Mouse (Mus musculus) forebrain, embryonic 16.5 days (tissue): ENCODE results near the gene Trim31. TPM values are rescaled to one million over a fixed set of nuclear protein-coding genes. Genes with fewer than 3 reads are reported as not detected.
A peak's percentile ranks its signal among the peaks of the same experiment; 100 is the strongest.

Experiments used
- ATAC-seq: fragments of 200-750 bp; cut with Nextera tagmentation; 2 replicates; pipeline ENCODE4 v1.8.0; 2017; ENCODE audit warnings: mild to moderate bottlenecking, moderate library complexity
- H3K27ac ChIP-seq: fragments of 300-500 bp; sonication (generic); 2 replicates; pipeline ENCODE4 v1.5.1; 2014; ENCODE audit warnings: low read length, control low read depth
- H3K27me3 ChIP-seq: fragments of 300-500 bp; sonication (generic); replicated peaks from 2 replicates; pipeline ENCODE4 v1.6.1; 2014; ENCODE audit warnings: low read length; ENCODE audit not compliant: control insufficient read depth, insufficient read depth
- H3K36me3 ChIP-seq: fragments of 300-500 bp; sonication (generic); 2 replicates; pipeline ENCODE4 v1.6.1; 2014; ENCODE audit not compliant: control insufficient read depth, insufficient read depth
- H3K4me1 ChIP-seq: fragments of 300-500 bp; sonication (generic); replicated peaks from 2 replicates; pipeline ENCODE4 v1.6.1; 2014; ENCODE audit warnings: low read length; ENCODE audit not compliant: control insufficient read depth, insufficient read depth
- H3K4me2 ChIP-seq: fragments of 300-500 bp; sonication (generic); 2 replicates; pipeline ENCODE4 v1.6.1; 2014; ENCODE audit warnings: mild to moderate bottlenecking, low read length, control low read depth
- H3K4me3 ChIP-seq: fragments of 300-500 bp; sonication (generic); replicated peaks from 2 replicates; pipeline ENCODE4 v1.5.1; 2014; ENCODE audit warnings: mild to moderate bottlenecking, low read length, control low read depth
- H3K9ac ChIP-seq: fragments of 300-500 bp; sonication (generic); replicated peaks from 2 replicates; pipeline ENCODE4 v1.6.1; 2014; ENCODE audit warnings: low read depth, low read length, control low read depth
- H3K9me3 ChIP-seq: fragments of 300-500 bp; sonication (generic); 2 replicates; pipeline ENCODE4 v1.6.1; 2016; ENCODE audit warnings: low read length; ENCODE audit not compliant: control insufficient read depth
- WGBS: fragments of 180-500 bp; shearing (Covaris S2); extraction: QIAGEN DNeasy Blood & Tissue Kit; methylation state at CpG from one replicate; pipeline ENCODE4 v1.1.7; 2014; 5-methylcytosine and 5-hydroxymethylcytosine counted together
- polyA plus RNA-seq: library from polyadenylated mRNA; unstranded; fragments of >200 nt; fragmentation: Nextera tagmentation; extraction: Ambion mirVana; gene quantifications from 2 replicates; pipeline ENCODE4 v1.2.1, GENCODE M21; 2015

Trim31 gene
- polyA plus RNA-seq, 1 experiment from 2014 or later = not detected

DNA sequence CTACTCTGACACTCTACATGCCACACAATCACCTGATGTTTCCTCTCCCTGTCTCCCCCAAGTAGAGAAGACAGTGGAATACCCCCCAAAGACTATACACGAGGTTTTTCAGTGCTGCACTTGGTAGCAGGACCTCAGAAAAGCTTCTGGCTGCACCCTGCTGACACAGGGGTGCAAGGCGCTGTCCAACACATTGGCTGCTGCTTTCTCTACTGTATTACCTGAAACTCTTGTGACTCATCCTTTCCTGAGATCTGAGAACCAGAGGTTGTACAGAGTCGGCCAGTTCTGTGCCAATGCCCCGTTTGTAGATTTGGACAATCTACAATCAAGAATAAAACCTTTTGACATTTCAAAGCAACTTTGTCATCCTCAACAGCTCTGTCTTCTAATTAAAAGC lies 11.9 kb downstream of the Trim31 start:
- H3K9me3 ChIP-seq = no peaks in the 10 kb centered on the region
- 66% methylated on average over 4 of the region's 4 CpGs for WGBS
- no peaks in the 10 kb centered on the region for H3K36me3 ChIP-seq
- no peaks in the 10 kb centered on the region for H3K4me1 ChIP-seq
- no peak overlapping the region for H3K4me2 ChIP-seq
- no peak overlapping the region for H3K27ac ChIP-seq
- no peak overlapping the region for H3K4me3 ChIP-seq
- no peak overlapping the region for H3K9ac ChIP-seq
- H3K27me3 ChIP-seq = no peaks in the 10 kb centered on the region
- no peak for ATAC-seq

GRCm38 (mm10) chr17:36912031-36912430 lies 14.1 kb downstream of the Trim31 start:
- no peak overlapping the region for H3K27ac ChIP-seq
- WGBS = 85% methylated on average over 2 of the region's 2 CpGs
- no peaks in the 10 kb centered on the region for H3K27me3 ChIP-seq
- H3K36me3 ChIP-seq = no peaks in the 10 kb centered on the region
- H3K4me2 ChIP-seq = no peak overlapping the region
- ATAC-seq = no peak
- no peaks in the 10 kb centered on the region for H3K9me3 ChIP-seq
- H3K9ac ChIP-seq = no peak overlapping the region
- no peaks in the 10 kb centered on the region for H3K4me1 ChIP-seq
- H3K4me3 ChIP-seq = no peak overlapping the region

DNA sequence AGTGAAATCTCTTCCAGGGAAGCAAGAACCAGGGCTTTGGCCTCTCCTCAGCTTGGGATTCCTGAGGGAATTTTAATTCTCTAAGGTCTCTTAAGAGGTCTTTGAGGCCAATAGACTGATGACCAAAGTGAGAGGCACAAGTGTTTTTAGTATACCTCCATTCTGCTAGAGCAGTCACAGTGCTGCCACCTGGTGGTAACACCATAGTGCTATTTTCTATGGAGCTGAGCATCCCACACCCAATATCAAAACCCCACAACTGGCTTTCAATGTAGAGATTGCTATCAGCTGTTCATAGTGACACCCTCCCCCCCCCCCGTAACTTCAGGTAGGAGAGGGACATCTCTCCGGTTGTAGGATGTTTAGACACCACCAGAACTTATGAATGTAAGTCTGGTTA lies 16.2 kb downstream of the Trim31 start:
- H3K27me3 ChIP-seq = no peaks in the 10 kb centered on the region
- H3K4me1 ChIP-seq = no peaks in the 10 kb centered on the region
- H3K4me2 ChIP-seq = no peak overlapping the region
- ATAC-seq = no peak
- no peak overlapping the region for H3K27ac ChIP-seq
- WGBS = 11% methylated on average over 2 of the region's 2 CpGs
- no peaks in the 10 kb centered on the region for H3K9me3 ChIP-seq
- no peaks in the 10 kb centered on the region for H3K36me3 ChIP-seq
- H3K9ac ChIP-seq = no peak overlapping the region
- no peak overlapping the region for H3K4me3 ChIP-seq

- Histone ChIP-seq H3K9ac (no peak overlapping the region), H3K27ac (no peak overlapping the region), H3K36me3 (no peaks in the 10 kb centered on the region), H3K27me3 (no peaks in the 10 kb centered on the region), H3K4me3 (no peak overlapping the region), H3K4me1 (no peaks in the 10 kb centered on the region), H3K4me2 (no peak overlapping the region), H3K9me3 (no peaks in the 10 kb centered on the region)
- 0 out of 2 replicates have a peak, but pooled peaks have one; percentile 31 for ATAC-seq
- WGBS = 15% methylated on average over 9 of the region's 9 CpGs
Observed at GRCm38 (mm10) chr17:36915076-36915475, 17.2 kb downstream of the Trim31 start.

DNA sequence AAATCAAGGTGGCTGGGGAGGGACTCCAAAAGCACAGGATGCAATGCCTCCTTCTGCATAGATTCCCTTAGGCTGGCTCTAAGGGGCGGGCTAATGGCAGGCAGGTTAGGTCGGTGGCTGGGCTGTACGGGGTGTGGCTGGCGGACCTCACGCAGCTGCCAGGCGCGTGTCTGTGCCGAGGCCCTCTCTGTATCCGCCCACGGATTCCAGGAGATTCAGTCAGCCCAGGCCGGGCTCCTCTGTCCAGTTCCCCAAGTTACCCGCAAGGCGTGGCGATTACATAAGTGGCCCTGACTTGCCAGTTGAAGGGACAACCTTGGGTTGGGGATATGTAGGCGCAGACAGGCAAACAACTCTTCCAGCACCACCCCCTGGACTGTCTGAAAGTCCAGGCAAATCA lies 22.3 kb downstream of the Trim31 start:
- Histone ChIP-seq H3K9me3 (no peaks in the 10 kb centered on the region), H3K36me3 (no peaks in the 10 kb centered on the region), H3K4me2 (no peak overlapping the region), H3K4me3 (no peak overlapping the region), H3K27ac (no peak overlapping the region), H3K27me3 (no peaks in the 10 kb centered on the region), H3K4me1 (no peaks in the 10 kb centered on the region), H3K9ac (no peak overlapping the region)
- no peak for ATAC-seq
- WGBS = 48% methylated on average over 15 of the region's 15 CpGs

- no peak overlapping the region for H3K27ac ChIP-seq
- H3K4me2 ChIP-seq = no peak overlapping the region
- no peaks in the 10 kb centered on the region for H3K36me3 ChIP-seq
- no peak for ATAC-seq
- WGBS = 90% methylated on average over 4 of the region's 4 CpGs
- no peaks in the 10 kb centered on the region for H3K4me1 ChIP-seq
- H3K27me3 ChIP-seq = no peaks in the 10 kb centered on the region
- H3K9me3 ChIP-seq = no peaks in the 10 kb centered on the region
- H3K4me3 ChIP-seq = no peak overlapping the region
- H3K9ac ChIP-seq = no peak overlapping the region
Observed at GRCm38 (mm10) chr17:36922715-36923114, 24.8 kb downstream of the Trim31 start.

- no peak overlapping the region for H3K4me3 ChIP-seq
- no peaks in the 10 kb centered on the region for H3K4me1 ChIP-seq
- H3K4me2 ChIP-seq = no peak overlapping the region
- no peak overlapping the region for H3K27ac ChIP-seq
- no peaks in the 10 kb centered on the region for H3K27me3 ChIP-seq
- no peaks in the 10 kb centered on the region for H3K36me3 ChIP-seq
- H3K9me3 ChIP-seq = no peaks in the 10 kb centered on the region
- H3K9ac ChIP-seq = no peak overlapping the region
- no peak for ATAC-seq
- WGBS = 64% methylated on average over 4 of the region's 4 CpGs
Observed at GRCm38 (mm10) chr17:36923491-36923890, 25.6 kb downstream of the Trim31 start.

GRCm38 (mm10) chr17:36927496-36928120 lies 29.7 kb downstream of the Trim31 start:
- Histone ChIP-seq H3K27ac (no peak overlapping the region), H3K4me2 (no peak overlapping the region), H3K4me1 (no peaks in the 10 kb centered on the region), H3K27me3 (no peaks in the 10 kb centered on the region), H3K4me3 (no peak overlapping the region), H3K36me3 (no peaks in the 10 kb centered on the region), H3K9ac (no peak overlapping the region), H3K9me3 (no peaks in the 10 kb centered on the region)
- ATAC-seq = no peak
- 74% methylated on average over 10 of the region's 10 CpGs for WGBS

DNA sequence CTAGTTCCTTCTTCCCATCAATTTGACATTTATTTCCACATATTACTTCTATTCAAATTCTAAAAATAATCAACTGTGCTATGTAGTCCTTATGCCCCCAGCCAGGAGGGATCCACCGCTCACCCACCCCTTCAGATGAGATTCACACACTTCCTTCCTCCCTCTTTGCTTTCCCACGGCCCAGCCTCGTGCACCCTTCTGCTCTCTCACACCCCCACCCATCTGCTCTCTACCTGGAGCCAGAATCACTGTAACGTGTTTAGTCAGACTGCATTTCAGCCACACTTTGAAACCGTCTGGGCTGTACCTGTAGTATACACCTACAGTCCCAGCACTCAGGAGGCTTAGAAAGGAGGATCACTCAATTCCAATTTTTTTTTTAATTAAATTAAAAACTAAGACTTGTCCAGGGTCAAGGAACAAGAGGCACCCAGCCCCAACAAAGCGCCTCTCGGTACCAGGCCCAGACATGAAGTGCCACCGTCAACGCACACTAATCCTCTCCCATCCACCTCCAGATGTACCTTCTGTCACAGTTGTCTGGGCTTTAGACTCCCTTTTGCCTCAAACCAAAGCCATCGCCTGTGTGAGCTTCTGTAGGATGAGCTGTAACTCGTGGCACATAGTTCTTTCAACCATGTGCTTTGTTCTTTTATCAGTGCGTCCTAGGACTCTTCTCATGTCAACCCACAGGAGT lies 31.5 kb downstream of the Trim31 start:
- no peak overlapping the region for H3K4me2 ChIP-seq
- 76% methylated on average over 12 of the region's 12 CpGs for WGBS
- H3K27ac ChIP-seq = no peak overlapping the region
- no peaks in the 10 kb centered on the region for H3K9me3 ChIP-seq
- ATAC-seq = no peak
- H3K9ac ChIP-seq = no peak overlapping the region
- no peaks in the 10 kb centered on the region for H3K27me3 ChIP-seq
- H3K36me3 ChIP-seq = no peaks in the 10 kb centered on the region
- H3K4me1 ChIP-seq = no peaks in the 10 kb centered on the region
- no peak overlapping the region for H3K4me3 ChIP-seq
